Mouse (Mus musculus) layer of hippocampus, adult 18-20 months (tissue): Measurements from ENCODE around the gene Pum1. TPM values are rescaled to one million over a fixed set of nuclear protein-coding genes. Genes with fewer than 3 reads are reported as not detected.
"Not testable (repeated sequence)": the region's sequence is repeated elsewhere in the genome, so short reads cannot be mapped to it uniquely, and the experiment has no call there.

Experiments
- DNase-seq, 2 experiments: peaks; one replicate each; pipeline ENCODE4 v3.0.0; 2022; ENCODE audit warnings: low spot score in 2 of 2
- long read RNA-seq: library from polyadenylated mRNA; stranded (forward); transcript quantifications from one replicate; pipeline ENCODE4 v2.0.0, GENCODE M21; 2021
- total RNA-seq, 2 experiments: library from RNA; stranded (reverse); gene quantifications; 2 replicates each; pipeline ENCODE4 v1.2.3; 2021

Gene Pum1
- total RNA-seq, result 100 to 1,000 TPM; 114 to 124 TPM
- long read RNA-seq, full-length matches to known transcripts, result 20 of 85 reads
- long read RNA-seq, partial matches to known transcripts, result 8 of 85 reads
- long read RNA-seq, other reads (novel, unspliced or antisense), result 57 of 85 reads

- peak; percentile 75 to 87 for DNase-seq
Observed at GRCm38 (mm10) chr4:130662979-130663725, at the start of gene Pum1. Gene Pum1, plus strand, starts transcription at chr4:130663321.

- DNase-seq, result no peak
Observed at GRCm38 (mm10) chr4:130629391-130629790, 33.7 kb upstream of the Pum1 start.

GRCm38 (mm10) chr4:130630232-130630847 lies 32.8 kb upstream of the Pum1 start:
- no peak for DNase-seq

- DNase-seq, result not testable (repeated sequence)
Observed at GRCm38 (mm10) chr4:130635076-130635475, 28.0 kb upstream of the Pum1 start.

- no peak for DNase-seq
Observed at GRCm38 (mm10) chr4:130636761-130637160, 26.4 kb upstream of the Pum1 start.

- DNase-seq, result no peak
Observed at GRCm38 (mm10) chr4:130637488-130638422, 25.4 kb upstream of the Pum1 start.

GRCm38 (mm10) chr4:130640031-130640717 lies 22.9 kb upstream of the Pum1 start:
- no peak for DNase-seq

- no peak for DNase-seq
Observed at GRCm38 (mm10) chr4:130642468-130642867, 20.7 kb upstream of the Pum1 start.

- no peak for DNase-seq
Observed at GRCm38 (mm10) chr4:130645426-130645825, 17.7 kb upstream of the Pum1 start.

- DNase-seq, result no peak
Observed at GRCm38 (mm10) chr4:130651286-130651685, 11.8 kb upstream of the Pum1 start.

GRCm38 (mm10) chr4:130652546-130652945 lies 10.6 kb upstream of the Pum1 start:
- no peak for DNase-seq

GRCm38 (mm10) chr4:130657820-130658565 lies 5.1 kb upstream of the Pum1 start:
- DNase-seq, result no peak

- DNase-seq, result no peak
Observed at GRCm38 (mm10) chr4:130659470-130659869, 3.7 kb upstream of the Pum1 start.

- DNase-seq, result no peak
Observed at GRCm38 (mm10) chr4:130660106-130660505, 3.0 kb upstream of the Pum1 start.

- no peak for DNase-seq
Observed at GRCm38 (mm10) chr4:130661151-130661550, 2.0 kb upstream of the Pum1 start.

- not testable (repeated sequence) for DNase-seq
Observed at GRCm38 (mm10) chr4:130662305-130662704, 816 bp upstream of the Pum1 start.

GRCm38 (mm10) chr4:130663810-130664401 lies 785 bp downstream of the Pum1 start:
- DNase-seq, result peak; percentile 6 to 23

GRCm38 (mm10) chr4:130664414-130665029 lies 1.4 kb downstream of the Pum1 start:
- DNase-seq, result no peak

GRCm38 (mm10) chr4:130665176-130665575 lies 2.1 kb downstream of the Pum1 start:
- no peak for DNase-seq
